Mouse (Mus musculus): ENCODE measurements around the gene Itga5. TPM values are rescaled to one million over a fixed set of nuclear protein-coding genes. Genes with fewer than 3 reads are reported as not detected.
A peak's percentile ranks its signal among the peaks of the same experiment; 100 is the strongest.

The Itga5 gene
- polyA plus RNA-seq, 1 experiment from 2014 or later, result 48.6 TPM

DNA sequence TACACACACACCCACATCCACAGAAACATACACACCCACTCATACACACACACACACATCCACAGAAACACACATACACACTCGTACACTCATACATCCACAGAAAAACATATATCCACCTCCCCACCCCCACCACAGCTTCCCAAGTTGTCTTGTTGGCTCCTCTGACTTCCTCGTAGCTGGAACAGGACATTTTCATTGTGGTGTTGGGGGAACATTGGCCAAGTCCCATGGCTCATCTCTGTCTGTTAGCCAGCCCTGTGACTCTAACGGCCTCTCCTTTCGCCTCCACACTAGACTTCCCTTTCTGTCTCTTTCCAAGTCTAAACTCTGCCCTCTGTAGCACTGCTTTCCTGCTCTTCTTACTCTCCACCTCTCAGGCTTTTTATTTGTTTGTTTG, 8.7 kb downstream of the Itga5 start:
- ChIA-PET CTCF (interaction anchor here (1.0 to 2.1 kb wide), 8 partner anchors 8 to 31 kb away, joined by 3 to 11 read pairs (median 6); partner anchors contain the start of gene Itga5), POLR2A (interaction anchor here (0.7 kb wide), 1 partner anchor 10 kb away, joined by 4 read pairs; no protein-coding TSS in a partner anchor)
- no peak for DNase-seq (ENCODE audit: low read depth, low spot score)
- in situ Hi-C loops (cut with MboI; ENCODE audit: low pct_unique_long_range_greater_than_20kb), result no loop called here
- no peaks in the 10 kb centered on the region for H3K27me3 ChIP-seq
- TF ChIP-seq CTCF (IDR thresholded peaks at IDR 0.05), result no peak
- no peak for ATAC-seq

DNA sequence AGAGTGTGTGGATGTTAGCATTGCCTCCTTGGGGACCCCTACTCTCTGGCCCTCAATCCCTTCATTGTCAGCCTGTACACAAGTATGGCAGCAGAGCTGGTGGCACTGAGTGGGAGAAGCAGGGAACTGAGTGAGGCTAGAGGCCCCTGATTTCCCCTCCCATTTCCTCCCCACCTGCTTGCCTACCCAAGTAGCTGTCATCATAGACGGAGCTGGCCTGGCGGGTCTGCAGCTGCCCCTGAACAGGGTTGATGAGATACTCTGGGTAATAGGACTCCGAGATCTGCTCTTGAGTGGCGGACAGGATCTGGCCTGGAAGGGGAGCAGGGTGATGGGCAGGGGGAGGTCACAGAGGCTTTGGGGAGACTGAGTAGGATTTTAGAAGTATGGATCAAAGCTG, 10.4 kb downstream of the Itga5 start:
- no peaks in the 10 kb centered on the region for H3K27me3 ChIP-seq
- in situ Hi-C loops (cut with MboI; ENCODE audit: low pct_unique_long_range_greater_than_20kb), result no loop called here
- POLR2A ChIA-PET, result no interaction called here
- DNase-seq (ENCODE audit: low read depth, low spot score), result no peak
- no peak for ATAC-seq
- TF ChIP-seq CTCF (IDR thresholded peaks at IDR 0.05), result no peak
- CTCF ChIA-PET, result interaction anchor here (0.6 to 1.4 kb wide), 5 partner anchors 9 to 32 kb away, joined by 3 to 6 read pairs (median 4); no protein-coding TSS in a partner anchor

DNA sequence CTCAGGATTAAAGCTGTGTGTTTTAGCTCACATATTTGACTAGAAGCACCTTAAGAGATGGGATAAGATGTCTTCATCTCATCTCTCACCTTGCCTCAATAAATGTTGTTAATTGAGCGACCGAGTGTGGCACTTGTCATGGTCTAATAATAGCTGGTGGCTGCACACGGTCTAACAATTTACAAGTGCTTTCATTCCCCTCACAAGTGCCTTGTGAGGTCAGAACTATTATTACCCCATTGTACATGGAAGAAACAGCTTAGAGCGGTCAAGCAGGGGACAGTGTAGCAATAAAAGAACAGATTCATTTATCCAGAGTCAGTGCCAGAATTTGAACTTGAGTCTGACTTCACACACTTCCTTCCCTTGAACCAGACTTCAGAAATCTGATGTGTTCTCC, 11.1 kb downstream of the Itga5 start:
- no peak for DNase-seq (ENCODE audit: low read depth, low spot score)
- in situ Hi-C loops (cut with MboI; ENCODE audit: low pct_unique_long_range_greater_than_20kb), result no loop called here
- CTCF ChIA-PET, result interaction anchor here (1.2 to 1.4 kb wide), 2 partner anchors 22 to 33 kb away, joined by 3 to 6 read pairs; no protein-coding TSS in a partner anchor

DNA sequence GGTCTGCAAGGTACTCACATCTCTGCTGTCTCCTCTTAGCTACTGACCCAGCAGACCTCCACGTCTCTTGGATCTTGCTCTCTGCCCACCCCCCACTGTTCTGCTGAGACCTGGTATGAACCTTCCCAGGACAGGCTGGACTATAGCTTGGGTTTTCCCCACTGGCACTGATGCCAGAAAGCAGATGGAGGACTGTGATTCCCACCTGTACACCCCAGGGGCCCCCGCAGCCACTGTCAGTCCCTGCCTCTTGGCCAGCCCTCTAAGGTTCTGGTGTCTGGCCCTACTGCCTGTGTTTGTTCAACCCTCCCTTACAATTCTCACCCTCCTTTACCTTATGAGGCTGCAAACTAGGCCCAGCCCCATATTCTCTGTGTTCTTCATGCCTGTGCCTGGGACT, 11.9 kb downstream of the Itga5 start:
- in situ Hi-C loops (cut with MboI; ENCODE audit: low pct_unique_long_range_greater_than_20kb), result loop anchor here (5.0 kb wide), 1 partner anchor 33 kb away; no protein-coding TSS in a partner anchor
- TF ChIP-seq CTCF (IDR thresholded peaks at IDR 0.05), result no peak
- ATAC-seq (no peak), DNase-seq (ENCODE audit: low read depth, low spot score) (no peak)
- POLR2A ChIA-PET, result no interaction called here
- CTCF ChIA-PET, result interaction anchor here (1.2 to 1.4 kb wide), 2 partner anchors 23 to 34 kb away, joined by 3 to 6 read pairs; no protein-coding TSS in a partner anchor
- no peaks in the 10 kb centered on the region for H3K27me3 ChIP-seq

More for the DNA sequence above, 11.1 kb downstream of the Itga5 start:
- no peaks in the 10 kb centered on the region for H3K27me3 ChIP-seq
- no peak for ATAC-seq
- TF ChIP-seq CTCF (IDR thresholded peaks at IDR 0.05), result no peak
- POLR2A ChIA-PET, result no interaction called here

DNA sequence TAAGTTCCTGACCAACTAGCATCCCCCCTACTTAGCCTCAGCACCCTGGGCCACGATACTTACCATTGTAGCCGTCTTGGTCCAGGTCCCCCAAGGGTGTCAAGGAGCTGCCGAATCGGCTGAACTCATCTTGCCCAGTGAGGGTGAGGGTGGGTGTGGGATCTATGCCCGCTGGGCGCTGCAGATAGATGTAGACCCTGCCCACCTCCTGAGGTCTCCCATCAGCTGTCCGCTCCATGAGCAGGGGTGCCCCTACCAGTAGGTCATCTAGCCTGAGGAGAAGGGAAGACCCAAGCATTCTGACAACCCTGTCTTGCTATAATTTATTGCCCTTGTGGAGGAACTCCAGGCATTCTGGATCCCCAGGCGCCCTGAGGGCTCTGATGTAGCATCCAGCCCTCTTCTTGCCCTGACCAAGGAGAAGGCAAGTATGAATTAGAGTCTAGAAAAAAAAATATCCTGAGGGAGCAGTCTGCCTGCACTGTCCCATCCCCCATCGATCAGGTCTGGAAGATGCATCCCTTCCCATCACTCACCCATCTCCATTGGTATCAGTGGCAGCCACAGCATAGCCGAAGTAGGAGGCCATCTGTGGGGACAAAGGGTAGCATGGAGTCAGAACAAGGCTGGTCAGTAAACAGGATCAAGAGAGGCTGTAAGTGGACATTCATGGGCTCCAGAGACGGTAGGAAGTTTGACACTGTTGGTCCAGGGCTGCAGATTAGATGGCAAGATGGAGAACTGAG, 12.9 kb downstream of the Itga5 start:
- CTCF ChIA-PET, result interaction anchor here (1.0 to 1.3 kb wide), 6 partner anchors 8 to 35 kb away, joined by 3 to 4 read pairs (median 3); no protein-coding TSS in a partner anchor
- POLR2A ChIA-PET, result no interaction called here
- in situ Hi-C loops (cut with MboI; ENCODE audit: low pct_unique_long_range_greater_than_20kb), result loop anchor here (5.0 kb wide), 1 partner anchor 34 kb away; no protein-coding TSS in a partner anchor
- DNase-seq (ENCODE audit: low read depth, low spot score) (no peak), ATAC-seq (no peak)
- TF ChIP-seq CTCF (IDR thresholded peaks at IDR 0.05), result no peak
- H3K27me3 ChIP-seq, result no peaks in the 10 kb centered on the region

DNA sequence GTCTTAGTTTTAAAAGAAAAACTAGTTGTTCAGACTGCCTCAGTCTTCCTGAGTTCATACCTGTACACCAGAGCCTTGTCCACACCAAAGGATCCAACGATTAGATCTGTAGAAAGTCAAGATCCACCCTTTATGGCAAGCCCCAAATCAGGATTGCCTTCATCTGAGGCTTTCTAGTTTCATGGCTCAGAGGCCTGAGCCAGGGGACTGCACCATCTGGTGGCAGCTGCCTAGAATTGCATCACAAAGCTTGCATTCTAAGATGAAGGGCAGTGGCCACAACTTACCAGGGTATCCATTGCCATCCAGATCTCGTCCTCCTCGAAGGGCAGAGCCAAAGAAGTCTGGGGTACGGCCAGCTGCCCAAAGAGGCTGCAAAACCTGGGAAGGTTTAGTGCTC, 13.7 kb downstream of the Itga5 start:
- CTCF ChIA-PET, result interaction anchor here (1.0 to 1.4 kb wide), 6 partner anchors 9 to 30 kb away, joined by 3 to 4 read pairs (median 3); no protein-coding TSS in a partner anchor
- no peak for DNase-seq (ENCODE audit: low read depth, low spot score)
- H3K27me3 ChIP-seq, result no peaks in the 10 kb centered on the region
- TF ChIP-seq CTCF (IDR thresholded peaks at IDR 0.05), result peak; percentile 96
- POLR2A ChIA-PET, result no interaction called here
- peak; percentile 58 for ATAC-seq
- in situ Hi-C loops (cut with MboI; ENCODE audit: low pct_unique_long_range_greater_than_20kb), result loop anchor here (5.0 kb wide), 1 partner anchor 34 kb away; no protein-coding TSS in a partner anchor

DNA sequence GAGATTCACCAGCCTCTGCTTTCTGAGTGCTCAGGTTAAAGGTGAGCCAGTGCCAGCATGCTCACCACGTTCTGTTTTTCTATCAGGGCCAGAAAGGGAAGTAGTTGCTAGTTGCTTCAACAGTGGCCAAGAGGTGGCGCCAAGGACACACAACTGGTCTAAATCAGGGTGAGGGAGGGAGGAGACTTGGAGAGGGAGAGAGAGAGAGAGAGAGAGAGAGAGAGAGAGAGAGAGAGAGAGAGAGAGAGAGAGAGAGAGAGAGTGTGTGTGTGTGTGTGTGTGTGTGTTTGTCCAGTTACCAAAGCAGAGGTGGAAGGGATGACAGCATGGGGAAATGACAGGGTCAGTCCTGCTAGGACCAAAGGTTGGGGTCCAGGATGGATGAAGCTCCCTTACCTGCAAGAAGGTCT, 19.3 kb downstream of the Itga5 start:
- ChIA-PET POLR2A (interaction anchor here (0.7 to 1.3 kb wide), 3 partner anchors 11 to 17 kb away, joined by 3 to 6 read pairs (median 4); no protein-coding TSS in a partner anchor), CTCF (interaction anchor here (0.6 to 2.2 kb wide), 14 partner anchors 9 to 133 kb away, joined by 3 to 22 read pairs (median 4); partner anchors contain the start of gene Gtsf2)
- in situ Hi-C loops (cut with MboI; ENCODE audit: low pct_unique_long_range_greater_than_20kb), result no loop called here

DNA sequence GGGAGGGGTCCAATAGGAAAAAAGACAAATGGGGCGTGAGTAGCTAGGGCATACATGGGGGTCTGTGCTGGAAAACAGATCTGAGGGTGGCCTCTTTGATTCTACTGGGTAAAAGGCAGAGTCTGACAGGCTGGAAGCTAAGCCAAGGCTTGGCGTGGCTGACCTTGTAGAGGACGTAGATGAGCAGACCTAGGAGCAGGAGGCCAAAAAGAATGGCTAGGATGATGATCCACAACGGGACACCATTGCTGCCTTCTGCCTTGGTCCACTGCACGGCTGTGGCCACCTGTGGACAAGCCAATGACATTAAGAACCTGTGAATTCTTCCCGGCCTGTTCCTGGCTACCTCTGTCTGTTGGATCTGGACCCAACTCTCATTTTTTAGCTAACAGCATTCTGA, 20.8 kb downstream of the Itga5 start:
- DNase-seq (ENCODE audit: low read depth, low spot score), result no peak
- CTCF ChIA-PET, result interaction anchor here (1.6 to 2.9 kb wide), 2 partner anchors 37 to 42 kb away, joined by 4 to 13 read pairs; no protein-coding TSS in a partner anchor
- ATAC-seq, result no peak
- POLR2A ChIA-PET, result no interaction called here
- H3K27me3 ChIP-seq, result no peaks in the 10 kb centered on the region
- in situ Hi-C loops (cut with MboI; ENCODE audit: low pct_unique_long_range_greater_than_20kb), result no loop called here
- no peak for TF ChIP-seq CTCF (IDR thresholded peaks at IDR 0.05)

More for the DNA sequence above, 19.3 kb downstream of the Itga5 start:
- TF ChIP-seq CTCF (IDR thresholded peaks at IDR 0.05), result peak; percentile 77
- ATAC-seq (no peak), DNase-seq (ENCODE audit: low read depth, low spot score) (no peak)
- no peaks in the 10 kb centered on the region for H3K27me3 ChIP-seq

DNA sequence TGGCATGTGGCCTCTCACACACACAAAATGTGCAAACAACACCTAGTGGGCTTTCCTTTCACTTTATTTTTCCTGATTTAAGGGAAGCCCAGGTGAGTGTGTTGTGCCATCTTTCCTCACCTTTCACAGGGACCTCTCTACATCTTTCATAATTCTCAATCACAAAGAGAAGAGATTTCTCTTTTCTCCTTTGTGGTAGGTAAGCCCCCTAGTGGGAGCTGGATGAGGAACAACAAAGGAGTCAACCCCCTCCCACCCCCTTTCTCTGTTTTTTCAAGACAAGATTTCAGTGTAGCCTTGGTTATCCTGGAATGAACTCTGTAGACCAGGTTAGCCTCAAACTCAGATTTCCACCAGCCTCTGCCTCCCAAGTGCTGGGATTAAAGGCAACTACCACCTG, 23.0 kb downstream of the Itga5 start:
- TF ChIP-seq CTCF (IDR thresholded peaks at IDR 0.05), result peak; percentile 20
- ChIA-PET POLR2A (no interaction called here), CTCF (interaction anchor here (0.8 to 1.7 kb wide), 5 partner anchors 9 to 45 kb away, joined by 3 to 8 read pairs (median 3); no protein-coding TSS in a partner anchor)
- no peak for DNase-seq (ENCODE audit: low read depth, low spot score)
- in situ Hi-C loops (cut with MboI; ENCODE audit: low pct_unique_long_range_greater_than_20kb), result no loop called here
- H3K27me3 ChIP-seq, result no peaks in the 10 kb centered on the region
- ATAC-seq, result no peak

DNA sequence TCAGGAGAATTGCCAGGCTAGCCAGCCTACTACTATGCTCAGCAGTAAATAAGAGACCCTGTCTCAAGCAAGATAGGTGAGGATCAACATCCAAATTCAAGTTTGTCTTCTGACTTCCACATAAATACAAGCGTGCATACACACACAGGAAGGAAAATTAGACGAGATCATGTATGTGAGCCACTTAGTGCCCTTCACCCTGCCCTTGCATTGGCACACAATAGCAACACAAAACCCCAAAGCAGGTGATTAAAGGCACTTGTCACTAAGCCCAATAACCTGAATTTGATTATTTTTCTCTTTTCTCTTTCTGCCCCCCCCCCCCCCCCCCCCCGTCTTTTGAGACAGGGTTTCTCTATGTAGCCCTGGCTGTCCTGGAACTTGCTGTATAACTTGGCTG, 23.6 kb downstream of the Itga5 start:
- DNase-seq (ENCODE audit: low read depth, low spot score) (no peak), ATAC-seq (no peak)
- ChIA-PET CTCF (interaction anchor here (0.7 to 4.0 kb wide), 10 partner anchors 10 to 165 kb away, joined by 3 to 22 read pairs (median 3); no protein-coding TSS in a partner anchor), POLR2A (no interaction called here)
- TF ChIP-seq CTCF (IDR thresholded peaks at IDR 0.05), result no peak
- H3K27me3 ChIP-seq, result no peaks in the 10 kb centered on the region
- in situ Hi-C loops (cut with MboI; ENCODE audit: low pct_unique_long_range_greater_than_20kb), result no loop called here

Data from Patski (cell line).